Mouse (Mus musculus) embryonic facial prominence, embryonic 14.5 days (tissue): Measurements from ENCODE around the gene Rps23. TPM values are rescaled to one million over a fixed set of nuclear protein-coding genes. Genes with fewer than 3 reads are reported as not detected.
A peak's percentile ranks its signal among the peaks of the same experiment; 100 is the strongest.

ENCODE experiments used
- ATAC-seq: fragments of 200-750 bp; cut with Nextera tagmentation; 2 replicates; pipeline ENCODE4 v1.8.0; 2017; ENCODE audit warnings: low read depth, moderate number of reproducible peaks, moderate TSS enrichment
- DNase-seq: peaks from one replicate; pipeline ENCODE4 v3.0.0-alpha.2; 2015; ENCODE audit warnings: low spot score
- H3K27ac ChIP-seq: fragments of 300-500 bp; sonication (generic); replicated peaks from 2 replicates; pipeline ENCODE4 v1.5.1; 2014; ENCODE audit warnings: low read depth, mild to moderate bottlenecking, low read length, moderate library complexity
- H3K27me3 ChIP-seq: fragments of 300-500 bp; sonication (generic); replicated peaks from 2 replicates; pipeline ENCODE4 v1.6.1; 2014; ENCODE audit warnings: low read length; ENCODE audit not compliant: control insufficient read depth, insufficient read depth
- H3K36me3 ChIP-seq: fragments of 300-500 bp; sonication (generic); 2 replicates; pipeline ENCODE4 v1.6.1; 2014; ENCODE audit warnings: low read length, mixed read lengths; ENCODE audit not compliant: control insufficient read depth, insufficient read depth
- H3K4me1 ChIP-seq: fragments of 300-500 bp; sonication (generic); 2 replicates; pipeline ENCODE4 v1.6.1; 2014; ENCODE audit warnings: antibody characterized with exemption, low read length; ENCODE audit not compliant: control insufficient read depth, insufficient read depth
- H3K4me2 ChIP-seq: fragments of 300-500 bp; sonication (generic); 2 replicates; pipeline ENCODE4 v1.6.1; 2014; ENCODE audit warnings: low read depth, mild to moderate bottlenecking, low read length, moderate library complexity, mixed read lengths
- H3K4me3 ChIP-seq: fragments of 300-500 bp; sonication (generic); 2 replicates; pipeline ENCODE4 v1.5.1; 2014; ENCODE audit warnings: low read depth, mild to moderate bottlenecking, low read length
- H3K9ac ChIP-seq: fragments of 300-500 bp; sonication (generic); 2 replicates; pipeline ENCODE4 v1.6.1; 2014; ENCODE audit warnings: low read depth, mild to moderate bottlenecking, low read length, moderate library complexity, mixed read lengths
- H3K9me3 ChIP-seq: fragments of 300-500 bp; sonication (generic); 2 replicates; pipeline ENCODE4 v1.6.1; 2016; ENCODE audit warnings: low read length; ENCODE audit not compliant: control insufficient read depth
- WGBS: fragments of 180-500 bp; shearing (Covaris S2); extraction: QIAGEN DNeasy Blood & Tissue Kit; methylation state at CpG from one replicate; pipeline ENCODE4 v1.1.7; 2014; 5-methylcytosine and 5-hydroxymethylcytosine counted together
- polyA plus RNA-seq: library from polyadenylated mRNA; unstranded; fragments of >200 nt; fragmentation: Nextera tagmentation; extraction: Ambion mirVana; gene quantifications from 2 replicates; pipeline ENCODE4 v1.2.1, GENCODE M21; 2014

The Rps23 gene
- 300 and 334 TPM in 2 replicates for polyA plus RNA-seq

DNA sequence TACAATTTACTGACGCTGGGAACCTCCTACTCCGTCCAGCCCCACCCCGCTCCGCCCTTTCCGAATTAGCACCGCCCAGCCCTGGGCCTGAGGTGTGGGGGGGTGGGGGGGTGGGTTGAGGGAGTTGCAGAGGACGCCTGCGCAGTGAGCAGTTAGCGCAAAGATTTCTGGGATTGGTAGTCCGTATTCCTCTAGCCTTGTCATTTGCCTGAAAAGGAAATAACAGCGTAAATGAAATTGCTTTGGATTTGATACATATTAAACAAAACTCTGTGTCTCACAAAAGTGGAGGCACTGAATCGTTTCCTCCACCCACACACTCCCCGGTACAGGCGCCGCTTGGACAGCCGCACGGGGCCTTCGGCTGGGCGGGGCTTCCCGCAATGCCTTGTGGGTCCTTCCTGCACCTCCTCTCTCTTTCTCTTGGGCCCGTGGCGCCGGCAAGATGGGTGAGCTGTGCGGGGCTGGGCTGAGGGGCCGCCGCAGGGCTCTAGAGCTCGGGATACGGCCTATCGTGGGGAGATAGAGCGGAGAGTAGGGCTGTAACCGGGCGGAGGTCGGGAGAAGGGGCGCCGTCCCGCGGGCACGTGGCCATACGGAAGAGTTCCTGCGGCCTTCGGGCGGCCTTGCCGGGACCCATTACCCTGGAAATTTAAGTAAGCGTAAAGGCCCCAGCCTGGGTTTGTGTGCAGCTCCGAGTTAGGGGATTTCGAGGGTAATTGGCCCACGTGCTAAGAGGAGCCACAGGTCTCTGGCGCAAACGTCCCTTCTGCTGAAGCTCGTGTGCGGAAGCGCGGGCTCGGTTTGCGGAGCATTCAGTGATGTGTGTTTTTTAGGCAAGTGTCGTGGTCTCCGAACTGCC is at the start of gene Rps23:
TSS of gene Rps23 (plus strand) at position 208 of the 862 bp plus-strand sequence.
- Histone ChIP-seq H3K36me3 (peaks cover 33% of the 10 kb centered on the region), H3K9me3 (no peaks in the 10 kb centered on the region), H3K4me2 (peak within 1 kb of the TSS; percentile 76), H3K27ac (peak within 1 kb of the TSS; percentile 84), H3K9ac (peak within 1 kb of the TSS; percentile 99), H3K4me3 (peak within 1 kb of the TSS; percentile 95), H3K4me1 (no peaks in the 10 kb centered on the region), H3K27me3 (no peaks in the 10 kb centered on the region)
- DNase-seq: peak; percentile 96
- under 1% methylated on average over 55 of the region's 57 CpGs for WGBS
- peak; percentile 97 for ATAC-seq

DNA sequence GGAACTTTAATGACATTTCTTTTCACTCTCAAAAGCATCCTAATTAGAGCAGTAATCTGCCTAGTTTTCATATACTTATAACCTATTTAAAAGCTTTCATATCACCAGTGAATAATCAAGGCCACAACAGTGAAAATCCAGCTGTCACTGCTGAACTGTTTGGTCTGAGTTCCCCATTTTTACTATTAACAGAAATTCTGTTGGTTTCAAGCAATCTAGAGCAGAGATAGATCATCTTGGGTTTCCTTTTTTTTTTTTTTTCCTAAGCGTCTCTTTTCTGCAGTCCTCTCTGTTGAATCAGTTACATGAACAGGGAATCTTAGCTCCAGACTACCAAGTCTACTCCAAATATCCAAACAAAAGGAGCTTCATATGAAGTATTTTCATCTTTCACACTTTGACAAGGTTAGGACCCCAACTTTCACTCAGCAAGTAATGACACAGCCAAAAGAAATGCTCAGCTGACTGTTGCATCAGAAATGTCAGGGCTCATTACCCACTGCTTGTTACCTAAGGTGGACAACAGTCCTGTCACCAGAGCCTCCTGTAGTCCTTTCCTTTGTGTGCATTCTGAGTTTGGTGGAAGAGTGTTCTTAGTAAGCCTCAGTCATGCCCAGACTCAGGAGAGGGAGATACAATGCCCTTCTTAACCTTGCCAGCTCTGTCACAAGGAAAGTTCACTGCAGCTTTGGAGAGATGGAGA is 40.9 kb upstream of the Rps23 start:
- DNase-seq (no peak), ATAC-seq (no peak)
- H3K4me3 ChIP-seq: no peak overlapping the region
- no peaks in the 10 kb centered on the region for H3K9me3 ChIP-seq
- H3K36me3 ChIP-seq: no peaks in the 10 kb centered on the region
- H3K27me3 ChIP-seq: no peaks in the 10 kb centered on the region
- no peak overlapping the region for H3K4me2 ChIP-seq
- 76% methylated on average over 1 of the region's 1 CpGs for WGBS
- 0 out of 2 replicates have a peak, but pooled peaks cover 4% of the 10 kb centered on the region for H3K4me1 ChIP-seq
- H3K9ac ChIP-seq: no peak overlapping the region
- no peak overlapping the region for H3K27ac ChIP-seq

DNA sequence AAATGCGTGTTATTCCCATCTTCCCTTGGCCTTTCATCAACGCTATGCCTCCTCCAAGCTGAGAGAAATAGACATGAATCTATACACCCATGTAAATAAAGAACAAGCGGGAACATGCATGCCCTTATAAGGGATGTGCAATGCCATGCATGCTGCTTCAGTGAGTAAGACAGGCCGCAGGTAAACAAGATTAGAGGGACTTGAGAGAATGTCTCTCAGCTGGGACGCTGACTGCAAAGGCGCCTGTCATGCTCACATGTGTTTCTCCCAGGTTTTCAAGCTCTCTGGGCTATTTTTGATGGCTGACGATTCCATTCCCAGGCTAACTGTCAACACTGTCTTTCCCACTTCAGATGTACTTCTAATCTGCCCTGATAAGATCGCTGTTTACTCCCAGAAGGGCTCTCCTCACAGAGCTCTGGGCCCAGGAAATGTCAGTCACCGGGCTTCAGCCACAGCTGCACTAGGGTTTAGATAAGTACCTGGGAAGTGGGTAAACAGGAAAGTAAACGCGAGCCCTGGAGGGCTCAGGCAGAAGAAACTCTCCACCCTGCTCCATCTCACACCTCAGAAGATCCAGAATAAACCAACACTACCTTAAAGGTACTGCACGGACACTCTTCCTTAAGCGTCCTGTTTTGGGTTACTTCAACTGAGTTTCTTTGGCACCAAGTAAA is 36.8 kb upstream of the Rps23 start:
- H3K4me2 ChIP-seq: peak overlapping the region; percentile 72
- no peaks in the 10 kb centered on the region for H3K36me3 ChIP-seq
- DNase-seq (peak; percentile 42), ATAC-seq (peak; percentile 37)
- no peaks in the 10 kb centered on the region for H3K9me3 ChIP-seq
- WGBS: 36% methylated on average over 13 of the region's 13 CpGs
- H3K4me3 ChIP-seq: peak overlapping the region; percentile 45
- H3K4me1 ChIP-seq: 0 out of 2 replicates have a peak, but pooled peaks cover 4% of the 10 kb centered on the region
- peak overlapping the region; percentile 42; the same call in 1 of the 2 replicates for H3K9ac ChIP-seq
- H3K27ac ChIP-seq: no peak overlapping the region; the same call in 1 of the 2 replicates
- no peaks in the 10 kb centered on the region for H3K27me3 ChIP-seq

- peak overlapping the region; percentile 42; the same call in 1 of the 2 replicates for H3K9ac ChIP-seq
- H3K4me3 ChIP-seq: peak overlapping the region; percentile 45
- ATAC-seq (peak; percentile 62), DNase-seq (peak; percentile 77)
- H3K36me3 ChIP-seq: no peaks in the 10 kb centered on the region
- under 1% methylated on average over 18 of the region's 18 CpGs for WGBS
- H3K27me3 ChIP-seq: no peaks in the 10 kb centered on the region
- H3K4me1 ChIP-seq: 0 out of 2 replicates have a peak, but pooled peaks cover 4% of the 10 kb centered on the region
- H3K4me2 ChIP-seq: peak overlapping the region; percentile 72
- no peak overlapping the region; the same call in 1 of the 2 replicates for H3K27ac ChIP-seq
- no peaks in the 10 kb centered on the region for H3K9me3 ChIP-seq
Observed at GRCm38 (mm10) chr13:90886568-90886983, 36.2 kb upstream of the Rps23 start.

- WGBS: 89% methylated on average over 5 of the region's 5 CpGs
- no peak overlapping the region for H3K4me2 ChIP-seq
- ATAC-seq: no peak
- H3K9ac ChIP-seq: no peak overlapping the region
- H3K4me1 ChIP-seq: 0 out of 2 replicates have a peak, but pooled peaks cover 4% of the 10 kb centered on the region
- H3K36me3 ChIP-seq: no peaks in the 10 kb centered on the region
- H3K27ac ChIP-seq: no peak overlapping the region
- no peaks in the 10 kb centered on the region for H3K27me3 ChIP-seq
- no peaks in the 10 kb centered on the region for H3K9me3 ChIP-seq
- no peak overlapping the region for H3K4me3 ChIP-seq
- no peak for DNase-seq
Observed at GRCm38 (mm10) chr13:90890111-90890510, 32.6 kb upstream of the Rps23 start.

GRCm38 (mm10) chr13:90894819-90895218 is 27.9 kb upstream of the Rps23 start:
- H3K27me3 ChIP-seq: no peaks in the 10 kb centered on the region
- no peaks in the 10 kb centered on the region for H3K4me1 ChIP-seq
- H3K9me3 ChIP-seq: no peaks in the 10 kb centered on the region
- H3K36me3 ChIP-seq: no peaks in the 10 kb centered on the region
- no peak for ATAC-seq
- peak overlapping the region; percentile 28; the same call in 1 of the 2 replicates for H3K27ac ChIP-seq
- no peak for DNase-seq
- no peak overlapping the region for H3K4me2 ChIP-seq
- no peak overlapping the region for H3K4me3 ChIP-seq
- H3K9ac ChIP-seq: no peak overlapping the region
- 70% methylated on average over 4 of the region's 4 CpGs for WGBS

GRCm38 (mm10) chr13:90896098-90896497 is 26.7 kb upstream of the Rps23 start:
- peak; percentile 47; the same call in 1 of the 2 replicates for ATAC-seq
- no peak overlapping the region for H3K4me2 ChIP-seq
- DNase-seq: peak; percentile 66
- H3K9ac ChIP-seq: no peak overlapping the region
- no peaks in the 10 kb centered on the region for H3K27me3 ChIP-seq
- H3K4me1 ChIP-seq: no peaks in the 10 kb centered on the region
- H3K4me3 ChIP-seq: no peak overlapping the region
- no peaks in the 10 kb centered on the region for H3K9me3 ChIP-seq
- WGBS: 19% methylated on average over 2 of the region's 2 CpGs
- H3K27ac ChIP-seq: no peak overlapping the region
- H3K36me3 ChIP-seq: no peaks in the 10 kb centered on the region

GRCm38 (mm10) chr13:90896821-90897220 is 25.9 kb upstream of the Rps23 start:
- Histone ChIP-seq H3K27ac (no peak overlapping the region), H3K27me3 (no peaks in the 10 kb centered on the region), H3K4me1 (no peaks in the 10 kb centered on the region), H3K4me2 (no peak overlapping the region), H3K9me3 (no peaks in the 10 kb centered on the region), H3K4me3 (no peak overlapping the region), H3K9ac (no peak overlapping the region), H3K36me3 (no peaks in the 10 kb centered on the region)
- WGBS: 86% methylated on average over 12 of the region's 12 CpGs
- no peak for ATAC-seq
- no peak for DNase-seq
